Mouse (Mus musculus): ENCODE data around the gene Il27ra. TPM values are rescaled to one million over a fixed set of nuclear protein-coding genes. Genes with fewer than 3 reads are reported as not detected.

Gene Il27ra
- total and polyA plus RNA-seq, 2 experiments from 2014 or later: 2.6 to 3.9 TPM

GRCm38 (mm10) chr8:84065457-84066072 is 23.2 kb upstream of the Il27ra start:
- WGBS: 32% methylated on average over 5 of the region's 5 CpGs

GRCm38 (mm10) chr8:84065037-84065436 is 22.6 kb upstream of the Il27ra start, which contains the start of gene Gm10643:
Gene Gm10643 (minus strand): TSS chr8:84065137.
- no peaks in the 10 kb centered on the region for H3K9me3 ChIP-seq (replicated peaks; ENCODE audit: control insufficient read depth, low read length)
- no peaks in the 10 kb centered on the region for H3K36me3 ChIP-seq (replicated peaks; ENCODE audit: control insufficient read depth, insufficient read depth, low read length)
- H3K9ac ChIP-seq (replicated peaks; ENCODE audit: low read depth, low read length): peak within 1 kb of the TSS; percentile 73
- H3K4me1 ChIP-seq (ENCODE audit: control insufficient read depth, insufficient read depth): peaks cover 25% of the 10 kb centered on the region
- peak within 1 kb of the TSS; percentile 82 for H3K27ac ChIP-seq (ENCODE audit: low read depth)
- 100% methylated on average over 1 of the region's 1 CpGs for WGBS
- TF ChIP-seq CTCF (IDR thresholded peaks at IDR 0.05; ENCODE audit: low read depth) (no peak), EP300 (IDR thresholded peaks at IDR 0.05; ENCODE audit: low read depth) (no peak)
- ATAC-seq (ENCODE audit: insufficient read depth, low read depth): no peak
- DNase-seq (ENCODE audit: low spot score): no peak
- H3K4me2 ChIP-seq (ENCODE audit: low read depth, low read length): peak within 1 kb of the TSS; percentile 81
- peak within 1 kb of the TSS; percentile 63 for H3K4me3 ChIP-seq (ENCODE audit: low read depth, low read length)
- no peaks in the 10 kb centered on the region for H3K27me3 ChIP-seq (ENCODE audit: control insufficient read depth, insufficient read depth, low read length)

More at GRCm38 (mm10) chr8:84065457-84066072, 23.2 kb upstream of the Il27ra start:
- H3K9me3 ChIP-seq (replicated peaks; ENCODE audit: control insufficient read depth, low read length): no peaks in the 10 kb centered on the region
- TF ChIP-seq EP300 (IDR thresholded peaks at IDR 0.05; ENCODE audit: low read depth) (no peak), CTCF (IDR thresholded peaks at IDR 0.05; ENCODE audit: low read depth) (no peak)
- peak overlapping the region; percentile 82 for H3K27ac ChIP-seq (ENCODE audit: low read depth)
- H3K9ac ChIP-seq (replicated peaks; ENCODE audit: low read depth, low read length): peak overlapping the region; percentile 73
- peaks cover 30% of the 10 kb centered on the region for H3K4me1 ChIP-seq (ENCODE audit: control insufficient read depth, insufficient read depth)
- H3K4me3 ChIP-seq (ENCODE audit: low read depth, low read length): peak overlapping the region; percentile 63
- H3K36me3 ChIP-seq (replicated peaks; ENCODE audit: control insufficient read depth, insufficient read depth, low read length): no peaks in the 10 kb centered on the region
- ATAC-seq (ENCODE audit: insufficient read depth, low read depth) (no peak), DNase-seq (ENCODE audit: low spot score) (no peak)
- peak overlapping the region; percentile 81 for H3K4me2 ChIP-seq (ENCODE audit: low read depth, low read length)
- no peaks in the 10 kb centered on the region for H3K27me3 ChIP-seq (ENCODE audit: control insufficient read depth, insufficient read depth, low read length)

GRCm38 (mm10) chr8:84063861-84064610 is 21.6 kb upstream of the Il27ra start:
- H3K36me3 ChIP-seq (replicated peaks; ENCODE audit: control insufficient read depth, insufficient read depth, low read length): no peaks in the 10 kb centered on the region
- H3K4me1 ChIP-seq (ENCODE audit: control insufficient read depth, insufficient read depth): peaks cover 16% of the 10 kb centered on the region
- H3K4me3 ChIP-seq (ENCODE audit: low read depth, low read length): no peak overlapping the region
- peak overlapping the region; percentile 72; the same call in 1 of the 2 replicates for H3K27ac ChIP-seq (ENCODE audit: low read depth)
- DNase-seq (ENCODE audit: low spot score): no peak
- no peaks in the 10 kb centered on the region for H3K27me3 ChIP-seq (ENCODE audit: control insufficient read depth, insufficient read depth, low read length)
- 51% methylated on average over 8 of the region's 8 CpGs for WGBS
- no peak overlapping the region for H3K4me2 ChIP-seq (ENCODE audit: low read depth, low read length)
- H3K9me3 ChIP-seq (replicated peaks; ENCODE audit: control insufficient read depth, low read length): no peaks in the 10 kb centered on the region
- TF ChIP-seq CTCF (IDR thresholded peaks at IDR 0.05; ENCODE audit: low read depth): no peak
- TF ChIP-seq EP300 (IDR thresholded peaks at IDR 0.05; ENCODE audit: low read depth): no peak
- no peak for ATAC-seq (ENCODE audit: insufficient read depth, low read depth)
- H3K9ac ChIP-seq (replicated peaks; ENCODE audit: low read depth, low read length): no peak overlapping the region

- H3K4me3 ChIP-seq (ENCODE audit: low read depth, low read length): no peak overlapping the region
- no peaks in the 10 kb centered on the region for H3K4me1 ChIP-seq (ENCODE audit: control insufficient read depth, insufficient read depth)
- 69% methylated on average over 2 of the region's 2 CpGs for WGBS
- no peaks in the 10 kb centered on the region for H3K36me3 ChIP-seq (replicated peaks; ENCODE audit: control insufficient read depth, insufficient read depth, low read length)
- H3K9ac ChIP-seq (replicated peaks; ENCODE audit: low read depth, low read length): no peak overlapping the region
- no peak overlapping the region for H3K4me2 ChIP-seq (ENCODE audit: low read depth, low read length)
- TF ChIP-seq EP300 (IDR thresholded peaks at IDR 0.05; ENCODE audit: low read depth) (no peak), CTCF (IDR thresholded peaks at IDR 0.05; ENCODE audit: low read depth) (no peak)
- H3K9me3 ChIP-seq (replicated peaks; ENCODE audit: control insufficient read depth, low read length): no peaks in the 10 kb centered on the region
- no peak for ATAC-seq (ENCODE audit: insufficient read depth, low read depth)
- H3K27ac ChIP-seq (ENCODE audit: low read depth): no peak overlapping the region
- H3K27me3 ChIP-seq (ENCODE audit: control insufficient read depth, insufficient read depth, low read length): no peaks in the 10 kb centered on the region
- DNase-seq (ENCODE audit: low spot score): no peak
Measured at GRCm38 (mm10) chr8:84060245-84060644, 17.9 kb upstream of the Il27ra start.

GRCm38 (mm10) chr8:84059226-84059625 is 16.8 kb upstream of the Il27ra start:
- Histone ChIP-seq H3K4me1 (ENCODE audit: control insufficient read depth, insufficient read depth) (no peaks in the 10 kb centered on the region), H3K9ac (replicated peaks; ENCODE audit: low read depth, low read length) (no peak overlapping the region), H3K27ac (ENCODE audit: low read depth) (no peak overlapping the region), H3K36me3 (replicated peaks; ENCODE audit: control insufficient read depth, insufficient read depth, low read length) (no peaks in the 10 kb centered on the region), H3K27me3 (ENCODE audit: control insufficient read depth, insufficient read depth, low read length) (no peaks in the 10 kb centered on the region), H3K4me3 (ENCODE audit: low read depth, low read length) (no peak overlapping the region), H3K4me2 (ENCODE audit: low read depth, low read length) (no peak overlapping the region), H3K9me3 (replicated peaks; ENCODE audit: control insufficient read depth, low read length) (no peaks in the 10 kb centered on the region)
- no peak for TF ChIP-seq EP300 (IDR thresholded peaks at IDR 0.05; ENCODE audit: low read depth)
- no peak for TF ChIP-seq CTCF (IDR thresholded peaks at IDR 0.05; ENCODE audit: low read depth)
- ATAC-seq (ENCODE audit: insufficient read depth, low read depth) (no peak), DNase-seq (ENCODE audit: low spot score) (no peak)
- 92% methylated on average over 2 of the region's 2 CpGs for WGBS
